8 mouse cellular contexts compared by ENCODE assay signal in the genomic region with DNA sequence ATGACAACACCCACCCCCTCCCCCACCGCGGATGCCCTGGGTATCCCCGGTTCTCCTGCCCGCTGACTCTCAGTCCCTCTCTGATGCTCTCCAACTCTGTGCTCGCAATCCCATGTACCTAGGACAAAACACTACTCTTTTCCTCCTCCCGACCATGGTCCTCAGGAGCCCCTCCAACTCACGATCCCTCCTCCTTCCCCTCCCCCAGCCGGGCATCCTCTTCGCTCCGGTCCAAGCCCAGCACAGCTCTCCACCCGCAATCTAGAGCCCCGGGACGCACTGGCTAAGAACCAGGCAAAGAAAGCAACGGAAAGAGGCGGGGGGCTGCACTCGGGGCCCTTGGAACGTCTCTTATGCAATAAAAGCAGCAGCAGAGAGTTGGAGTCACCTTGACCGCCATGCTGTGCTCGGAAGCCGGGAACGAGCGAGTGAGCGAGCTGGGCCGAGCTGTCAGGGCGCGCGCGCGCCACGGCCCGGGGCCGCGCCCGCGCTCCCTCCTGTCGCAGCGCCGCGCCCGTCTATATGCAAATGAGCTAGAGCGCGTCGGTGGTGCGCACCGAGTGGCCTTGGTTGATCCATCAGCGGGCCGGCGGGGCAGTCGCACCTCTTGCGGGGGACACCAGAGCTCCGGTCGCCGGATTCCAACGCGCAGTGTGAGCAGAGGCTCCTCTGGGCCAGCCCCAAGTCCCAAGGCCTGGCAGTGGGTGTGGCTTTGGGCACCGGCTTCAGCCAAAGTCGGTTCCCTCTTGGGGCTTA. TPM values are rescaled to one million over a fixed set of nuclear protein-coding genes. Genes with fewer than 3 reads are reported as not detected.
DNase-seq lines count a peak whose midpoint lies in the region; ATAC-seq and TF ChIP-seq lines count a peak whose summit lies in the region.

A gene (minus strand): TSS at position 625 of the 756 bp plus-strand sequence.

- peak; percentile 91 for ATAC-seq in embryonic facial prominence, embryonic 15.5 days (ENCODE audit: insufficient number of reproducible peaks, low FRiP score, low TSS enrichment, low read depth)
- ATAC-seq in limb, embryonic 14.5 days (ENCODE audit: low FRiP score, low read depth) = peak; percentile 89
- ATAC-seq in midbrain, embryonic 16.5 days = peak; percentile 93

- under 1% methylated on average over 57 of the region's 57 CpGs for WGBS in embryonic facial prominence, embryonic 15.5 days
- under 1% methylated on average over 46 of the region's 57 CpGs for WGBS in limb, embryonic 14.5 days
- under 1% methylated on average over 57 of the region's 57 CpGs for WGBS in midbrain, embryonic 16.5 days
- WGBS in spleen, adult 2 months = under 1% methylated on average over 57 of the region's 57 CpGs

- peaks cover 3% of the 10 kb centered on the region for H3K4me1 ChIP-seq in bone marrow macrophage, adult 2 months (ENCODE audit: control insufficient read depth, insufficient read depth, low read length)
- peaks cover 14% of the 10 kb centered on the region for H3K4me1 ChIP-seq in embryonic facial prominence, embryonic 15.5 days
- peaks cover 12% of the 10 kb centered on the region; the same call in 1 of the 2 replicates for H3K4me1 ChIP-seq in limb, embryonic 14.5 days (ENCODE audit: control insufficient read depth, insufficient read depth, low read length)
- peaks cover 24% of the 10 kb centered on the region for H3K4me1 ChIP-seq in midbrain, embryonic 16.5 days (ENCODE audit: control insufficient read depth, insufficient read depth, low read length)
- H3K4me1 ChIP-seq in spleen, adult 2 months (ENCODE audit: control insufficient read depth, insufficient read depth, insufficient read length) = no peaks in the 10 kb centered on the region

- H3K4me3 ChIP-seq in bone marrow macrophage, adult 2 months (ENCODE audit: insufficient read depth, low read length) = peak within 1 kb of the TSS; percentile 76
- peak within 1 kb of the TSS; percentile 71 for H3K4me3 ChIP-seq in embryonic facial prominence, embryonic 15.5 days (replicated peaks)
- H3K4me3 ChIP-seq in limb, embryonic 14.5 days (replicated peaks; ENCODE audit: low read length) = peak within 1 kb of the TSS; percentile 83
- H3K4me3 ChIP-seq in midbrain, embryonic 16.5 days (ENCODE audit: low read depth, low read length) = peak within 1 kb of the TSS; percentile 72
- H3K4me3 ChIP-seq in spleen, adult 2 months (ENCODE audit: extremely low read depth, insufficient read depth, insufficient read length) = peak within 1 kb of the TSS; percentile 93

- no peaks in the 10 kb centered on the region for H3K27me3 ChIP-seq in embryonic facial prominence, embryonic 15.5 days
- no peaks in the 10 kb centered on the region for H3K27me3 ChIP-seq in limb, embryonic 14.5 days (ENCODE audit: control insufficient read depth, insufficient read depth, low read length)
- H3K27me3 ChIP-seq in midbrain, embryonic 16.5 days (ENCODE audit: control insufficient read depth, insufficient read depth, low read depth, low read length) = no peaks in the 10 kb centered on the region
- no peaks in the 10 kb centered on the region for H3K27me3 ChIP-seq in spleen, adult 2 months (ENCODE audit: control insufficient read depth, insufficient read depth, low read length)

- no peaks in the 10 kb centered on the region for H3K9me3 ChIP-seq in embryonic facial prominence, embryonic 15.5 days (replicated peaks)
- no peaks in the 10 kb centered on the region for H3K9me3 ChIP-seq in limb, embryonic 14.5 days (ENCODE audit: control insufficient read depth, low read length)
- no peaks in the 10 kb centered on the region for H3K9me3 ChIP-seq in midbrain, embryonic 16.5 days (replicated peaks; ENCODE audit: control insufficient read depth, low read length, poor library complexity, severe bottlenecking)

- H3K9ac ChIP-seq in embryonic facial prominence, embryonic 15.5 days = peak within 1 kb of the TSS; percentile 73
- H3K9ac ChIP-seq in limb, embryonic 14.5 days (ENCODE audit: low read depth, low read length, severe bottlenecking) = peak within 1 kb of the TSS; percentile 75
- peak within 1 kb of the TSS; percentile 91 for H3K9ac ChIP-seq in midbrain, embryonic 16.5 days (ENCODE audit: low read depth, low read length)

- H3K36me3 ChIP-seq in embryonic facial prominence, embryonic 15.5 days = no peaks in the 10 kb centered on the region
- no peaks in the 10 kb centered on the region for H3K36me3 ChIP-seq in limb, embryonic 14.5 days (ENCODE audit: control insufficient read depth, insufficient read depth, low read length)
- no peaks in the 10 kb centered on the region for H3K36me3 ChIP-seq in midbrain, embryonic 16.5 days (ENCODE audit: control insufficient read depth, insufficient read depth, low read length)
- H3K36me3 ChIP-seq in spleen, adult 2 months (ENCODE audit: control insufficient read depth, insufficient read depth, low read length) = no peaks in the 10 kb centered on the region; the same call in 1 of the 2 replicates

- H3K4me2 ChIP-seq in embryonic facial prominence, embryonic 15.5 days (replicated peaks) = peak within 1 kb of the TSS; percentile 64
- peak within 1 kb of the TSS; percentile 75 for H3K4me2 ChIP-seq in limb, embryonic 14.5 days (replicated peaks; ENCODE audit: low read depth, low read length, severe bottlenecking)
- peak within 1 kb of the TSS; percentile 77 for H3K4me2 ChIP-seq in midbrain, embryonic 16.5 days (ENCODE audit: low read length)

- peak within 1 kb of the TSS; percentile 85 for H3K27ac ChIP-seq in bone marrow macrophage, adult 2 months (ENCODE audit: insufficient read depth, low read depth, low read length)
- H3K27ac ChIP-seq in embryonic facial prominence, embryonic 15.5 days (replicated peaks) = peak within 1 kb of the TSS; percentile 78
- peak within 1 kb of the TSS; percentile 48; the same call in 1 of the 2 replicates for H3K27ac ChIP-seq in limb, embryonic 14.5 days (replicated peaks; ENCODE audit: low read depth, low read length)
- H3K27ac ChIP-seq in midbrain, embryonic 16.5 days (ENCODE audit: low read length) = peak within 1 kb of the TSS; percentile 84
- H3K27ac ChIP-seq in spleen, adult 2 months (ENCODE audit: insufficient read depth, low read length) = peak within 1 kb of the TSS; percentile 95

- no peak for TF ChIP-seq POLR2A in bone marrow macrophage, adult 2 months (IDR thresholded peaks at IDR 0.05; ENCODE audit: borderline replicate concordance, low read depth, low read length)
- 0 out of 2 replicates have a peak, but pooled peaks have one; percentile 14 for TF ChIP-seq POLR2A in limb, embryonic 14.5 days (IDR thresholded peaks at IDR 0.05; ENCODE audit: borderline replicate concordance, extremely low read depth, insufficient read depth, insufficient read length)
- peak; percentile 20 for TF ChIP-seq POLR2A in spleen, adult 2 months (IDR thresholded peaks at IDR 0.05; ENCODE audit: low read depth, low read length)

- no peak for TF ChIP-seq CTCF in bone marrow macrophage, adult 2 months (IDR thresholded peaks at IDR 0.05; ENCODE audit: low read depth, low read length)
- TF ChIP-seq CTCF in spleen, adult 2 months (IDR thresholded peaks at IDR 0.05; ENCODE audit: extremely low read depth, insufficient read depth, insufficient read length, insufficient replicate concordance) = no peak

- peak; percentile 95 for DNase-seq in A20 (ENCODE audit: low read depth, low spot score)
- DNase-seq in heart, adult 8-10 months (ENCODE audit: low spot score) = peak; percentile 78
- DNase-seq in kidney, adult 9 months = peak; percentile 83
- peak; percentile 88 for DNase-seq in limb, embryonic 14.5 days (ENCODE audit: low spot score)
- peak; percentile 67 to 70 for DNase-seq in spleen, adult 2 months (ENCODE audit: low read depth in 1 of 2, low spot score in 2 of 2)

RNA-seq across cellular contexts. Expression of the gene that starts here (rescaled TPM):
- 35.8 and 39.1 TPM in 2 replicates for polyA plus RNA-seq in bone marrow macrophage, adult 2 months (2012; ENCODE audit: insufficient read depth, insufficient read length, missing spikeins)
- polyA plus RNA-seq in embryonic facial prominence, embryonic 15.5 days (2015; fragmentation: Nextera tagmentation; extraction: Ambion mirVana) = 36.5 and 39.6 TPM in 2 replicates
- 100 to 1,000 TPM; 229 to 285 (median 258) TPM for total RNA-seq in heart, adult 8-10 months (2022)
- 30.9 and 37.1 TPM in 2 replicates for polyA plus RNA-seq in limb, embryonic 14.5 days (2012; rRNA removed)
- polyA plus RNA-seq in limb, embryonic 14.5 days (2014; fragmentation: Nextera tagmentation; extraction: Ambion mirVana) = 33.1 and 34.0 TPM in 2 replicates
- 114 and 117 TPM in 2 replicates for polyA plus RNA-seq in midbrain, embryonic 16.5 days (2015; fragmentation: Nextera tagmentation; extraction: Ambion mirVana)
- polyA plus RNA-seq in spleen, adult 2 months (2012; rRNA removed) = 18.5 and 25.9 TPM in 2 replicates

Comparison
In these comparisons a context has a peak if more than half of its experiments do, and no peak if none do; other contexts are left out.
1. Peak in every context shown above with its lines: DNase-seq, ATAC-seq, H3K4me3 ChIP-seq and H3K27ac ChIP-seq.